Mouse (Mus musculus) forebrain, embryonic 14.5 days (tissue): Measurements from ENCODE around the gene Sirpa. TPM values are rescaled to one million over a fixed set of nuclear protein-coding genes. Genes with fewer than 3 reads are reported as not detected.

ENCODE experiments used
- ATAC-seq: fragments of 200-750 bp; cut with Nextera tagmentation; 2 replicates; pipeline ENCODE4 v1.8.0; 2017; ENCODE audit warnings: mild to moderate bottlenecking, moderate library complexity
- DNase-seq: peaks from one replicate; pipeline ENCODE4 v3.0.0-alpha.2; 2015; ENCODE audit warnings: low spot score
- H3K27ac ChIP-seq: fragments of 300-500 bp; sonication (generic); 2 replicates; pipeline ENCODE4 v1.5.1; 2014; ENCODE audit warnings: low read depth, mild to moderate bottlenecking, control low read depth, low read length, moderate library complexity
- H3K27me3 ChIP-seq: fragments of 300-500 bp; sonication (generic); replicated peaks from 2 replicates; pipeline ENCODE4 v1.6.1; 2014; ENCODE audit warnings: low read length, control low read depth, mixed read lengths; ENCODE audit not compliant: control insufficient read depth, insufficient read depth
- H3K36me3 ChIP-seq: fragments of 300-500 bp; sonication (generic); 2 replicates; pipeline ENCODE4 v1.6.1; 2014; ENCODE audit warnings: low read length, control low read depth; ENCODE audit not compliant: control insufficient read depth, insufficient read depth
- H3K4me1 ChIP-seq: fragments of 300-500 bp; sonication (generic); 2 replicates; pipeline ENCODE4 v1.6.1; 2014; ENCODE audit warnings: antibody characterized with exemption, low read length, control low read depth; ENCODE audit not compliant: control insufficient read depth, insufficient read depth
- H3K4me2 ChIP-seq: fragments of 300-500 bp; sonication (generic); 2 replicates; pipeline ENCODE4 v1.6.1; 2014; ENCODE audit warnings: mild to moderate bottlenecking, control low read depth, low read length
- H3K4me3 ChIP-seq: fragments of 300-500 bp; sonication (generic); 2 replicates; pipeline ENCODE4 v1.5.1; 2014; ENCODE audit warnings: low read depth, low read length, control low read depth
- H3K9ac ChIP-seq: fragments of 300-500 bp; sonication (generic); 2 replicates; pipeline ENCODE4 v1.6.1; 2014; ENCODE audit warnings: mild to moderate bottlenecking, low read length, control low read depth, moderate library complexity
- H3K9me3 ChIP-seq: fragments of 300-500 bp; sonication (generic); replicated peaks from 2 replicates; pipeline ENCODE4 v1.6.1; 2016; ENCODE audit warnings: low read length, control low read depth, mixed read lengths; ENCODE audit not compliant: control insufficient read depth
- WGBS: fragments of 180-500 bp; shearing (Covaris S2); extraction: QIAGEN DNeasy Blood & Tissue Kit; methylation state at CpG from one replicate; pipeline ENCODE4 v1.1.7; 2014; 5-methylcytosine and 5-hydroxymethylcytosine counted together
- polyA plus RNA-seq: library from polyadenylated mRNA; unstranded; fragments of >200 nt; fragmentation: Nextera tagmentation; extraction: Ambion mirVana; gene quantifications from 2 replicates; pipeline ENCODE4 v1.2.1, GENCODE M21; 2014

Sirpa gene
- polyA plus RNA-seq, 1 experiment from 2014 or later: 24.8 TPM

- no peaks in the 10 kb centered on the region for H3K27me3 ChIP-seq
- no peak overlapping the region for H3K27ac ChIP-seq
- DNase-seq: no peak
- ATAC-seq: no peak
- H3K9ac ChIP-seq: no peak overlapping the region
- H3K4me1 ChIP-seq: peaks cover 21% of the 10 kb centered on the region
- no peaks in the 10 kb centered on the region for H3K9me3 ChIP-seq
- peak overlapping the region; percentile 94; the same call in 1 of the 2 replicates for H3K4me2 ChIP-seq
- H3K4me3 ChIP-seq: no peak overlapping the region
- WGBS: 58% methylated on average over 4 of the region's 4 CpGs
- H3K36me3 ChIP-seq: no peaks in the 10 kb centered on the region
Measured at GRCm38 (mm10) chr2:129591897-129592296, 738 bp upstream of the Sirpa start.

- H3K9ac ChIP-seq: peak overlapping the region; percentile 89
- peak; percentile 84 for ATAC-seq
- peaks cover 24% of the 10 kb centered on the region for H3K4me1 ChIP-seq
- H3K36me3 ChIP-seq: no peaks in the 10 kb centered on the region
- DNase-seq: peak; percentile 85
- no peaks in the 10 kb centered on the region for H3K9me3 ChIP-seq
- WGBS: under 1% methylated on average over 54 of the region's 77 CpGs
- peak overlapping the region; percentile 92 for H3K27ac ChIP-seq
- peak overlapping the region; percentile 94 for H3K4me2 ChIP-seq
- H3K4me3 ChIP-seq: peak overlapping the region; percentile 67
- H3K27me3 ChIP-seq: no peaks in the 10 kb centered on the region
Measured at GRCm38 (mm10) chr2:129593141-129593875, 673 bp downstream of the Sirpa start.

DNA sequence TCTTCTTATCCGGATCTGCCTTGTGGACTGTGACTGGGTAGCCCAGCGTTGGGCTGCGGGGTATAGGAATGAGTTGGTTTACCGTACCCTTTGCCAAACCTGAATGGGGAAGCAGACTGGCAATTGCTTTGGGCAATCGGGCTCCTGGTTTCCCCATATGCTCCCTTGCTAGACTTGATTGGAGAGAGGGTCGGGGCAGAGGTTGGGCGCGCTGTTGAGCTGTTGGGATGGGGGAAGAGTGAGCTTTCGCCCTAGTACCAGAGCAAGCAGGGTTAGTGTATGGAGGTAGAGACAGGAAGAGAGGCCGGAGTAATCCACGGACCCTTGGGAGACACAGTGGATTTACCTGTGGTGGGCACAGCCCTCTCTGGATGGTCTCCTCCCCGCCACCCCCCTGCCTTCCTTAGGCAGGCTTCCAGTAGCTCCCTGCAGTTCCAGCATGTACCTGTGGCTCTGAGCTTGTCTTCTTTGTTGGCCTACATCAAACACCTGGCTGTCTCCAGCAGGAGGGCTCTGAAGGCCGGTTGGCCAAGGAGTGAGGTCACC, 1.3 kb downstream of the Sirpa start:
- 7% methylated on average over 13 of the region's 13 CpGs for WGBS
- H3K4me2 ChIP-seq: peak overlapping the region; percentile 94
- DNase-seq: peak; percentile 40
- peaks cover 24% of the 10 kb centered on the region for H3K4me1 ChIP-seq
- H3K9me3 ChIP-seq: no peaks in the 10 kb centered on the region
- no peaks in the 10 kb centered on the region for H3K27me3 ChIP-seq
- peak overlapping the region; percentile 89 for H3K9ac ChIP-seq
- ATAC-seq: peak; percentile 30
- H3K27ac ChIP-seq: peak overlapping the region; percentile 92; the same call in 1 of the 2 replicates
- no peaks in the 10 kb centered on the region for H3K36me3 ChIP-seq
- peak overlapping the region; percentile 67 for H3K4me3 ChIP-seq

DNA sequence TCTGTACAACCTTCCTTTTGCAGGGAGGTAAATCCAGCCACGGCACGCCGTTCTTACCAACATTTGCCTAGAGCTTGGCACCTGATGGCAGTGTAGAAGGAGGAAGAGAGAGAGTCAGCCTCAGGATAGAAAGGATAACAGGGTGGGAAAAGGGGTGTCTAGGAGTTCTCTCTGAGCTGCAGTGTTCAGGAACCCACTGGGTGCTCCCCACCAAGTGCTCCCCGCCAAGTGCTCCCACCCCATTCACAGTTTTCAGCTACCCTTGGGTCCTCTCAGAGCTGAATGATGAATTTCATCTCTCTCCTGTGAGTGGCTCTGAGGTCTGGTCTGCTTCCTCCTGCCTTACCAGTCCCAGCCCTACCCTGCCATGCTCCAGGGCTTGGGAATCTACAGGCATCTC, 1.9 kb downstream of the Sirpa start:
- peak overlapping the region; percentile 67 for H3K4me3 ChIP-seq
- H3K27ac ChIP-seq: no peak overlapping the region
- peaks cover 24% of the 10 kb centered on the region for H3K4me1 ChIP-seq
- H3K36me3 ChIP-seq: no peaks in the 10 kb centered on the region
- H3K4me2 ChIP-seq: peak overlapping the region; percentile 94
- H3K27me3 ChIP-seq: no peaks in the 10 kb centered on the region
- 63% methylated on average over 4 of the region's 4 CpGs for WGBS
- H3K9me3 ChIP-seq: no peaks in the 10 kb centered on the region
- DNase-seq (no peak), ATAC-seq (no peak)
- peak overlapping the region; percentile 89; the same call in 1 of the 2 replicates for H3K9ac ChIP-seq

- Histone ChIP-seq H3K36me3 (no peaks in the 10 kb centered on the region), H3K27ac (no peak overlapping the region), H3K27me3 (no peaks in the 10 kb centered on the region), H3K4me1 (peaks cover 24% of the 10 kb centered on the region), H3K4me3 (no peak overlapping the region), H3K9ac (no peak overlapping the region), H3K9me3 (no peaks in the 10 kb centered on the region), H3K4me2 (peak overlapping the region; percentile 1; the same call in 1 of the 2 replicates)
- 78% methylated on average over 4 of the region's 4 CpGs for WGBS
- no peak for ATAC-seq
- DNase-seq: no peak
Measured at GRCm38 (mm10) chr2:129595206-129595605, 2.6 kb downstream of the Sirpa start.

DNA sequence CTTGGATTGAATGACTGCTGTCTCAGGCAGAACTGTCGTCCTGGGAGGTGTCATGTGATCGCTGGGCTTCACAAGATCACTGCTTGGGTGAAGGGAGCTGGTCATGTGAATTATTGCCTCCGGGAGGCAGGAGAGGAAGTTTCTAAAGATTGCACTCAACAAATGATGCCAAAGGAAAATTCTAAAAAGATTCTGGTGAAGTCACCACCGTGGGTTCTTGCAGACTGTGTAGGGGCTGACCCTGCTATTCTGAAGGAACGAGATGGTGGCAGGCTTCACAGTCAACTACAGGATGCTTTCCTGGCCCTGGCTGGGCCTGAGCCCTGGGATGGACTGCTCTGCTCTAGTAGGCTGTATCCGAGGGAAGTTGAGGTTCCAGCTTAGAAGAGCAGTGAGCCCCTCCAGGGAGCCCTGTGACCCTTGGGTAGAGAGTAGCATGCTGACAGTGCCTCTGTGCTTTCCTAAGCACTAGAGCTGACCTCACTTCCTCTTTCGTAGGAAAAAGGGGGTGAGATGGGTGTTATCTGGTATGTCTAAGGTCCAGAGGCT, 3.1 kb downstream of the Sirpa start:
- WGBS: 71% methylated on average over 7 of the region's 7 CpGs
- H3K27ac ChIP-seq: no peak overlapping the region
- DNase-seq (no peak), ATAC-seq (no peak)
- no peaks in the 10 kb centered on the region for H3K36me3 ChIP-seq
- H3K4me1 ChIP-seq: peaks cover 24% of the 10 kb centered on the region
- no peaks in the 10 kb centered on the region for H3K27me3 ChIP-seq
- no peaks in the 10 kb centered on the region for H3K9me3 ChIP-seq
- H3K9ac ChIP-seq: no peak overlapping the region
- H3K4me3 ChIP-seq: no peak overlapping the region
- 0 out of 2 replicates have a peak overlapping the region, but pooled peaks have one; percentile 1 for H3K4me2 ChIP-seq

DNA sequence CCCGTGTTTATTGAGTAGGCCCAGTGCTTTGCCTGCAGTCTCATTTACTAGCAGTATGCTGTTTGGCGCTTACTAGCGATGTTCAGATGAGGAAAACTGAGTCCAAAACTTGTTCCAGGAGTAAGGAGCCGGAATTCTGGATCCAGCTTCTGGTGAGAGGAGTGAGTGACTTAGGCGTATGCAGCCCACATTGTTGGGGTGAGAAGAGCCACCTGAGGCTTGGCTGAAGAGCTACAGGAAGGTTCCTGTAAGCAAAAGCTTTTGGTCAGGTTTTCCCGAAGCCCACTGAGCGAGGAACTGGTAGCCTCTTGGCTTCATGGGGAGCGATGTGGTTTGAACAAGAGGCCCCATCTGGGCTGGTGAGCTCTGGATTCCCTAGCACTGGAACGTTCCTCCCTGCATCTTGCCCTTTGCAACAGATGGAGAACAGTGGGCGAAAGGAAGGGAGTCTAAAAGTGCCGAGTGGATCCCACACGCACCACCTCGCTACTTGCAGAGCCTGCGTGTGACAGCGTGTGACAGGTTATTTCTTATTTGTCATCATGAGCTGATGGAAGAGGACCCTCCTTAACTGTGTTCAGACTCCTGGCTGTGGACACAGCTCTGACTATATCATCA, 4.0 kb downstream of the Sirpa start:
- Histone ChIP-seq H3K27ac (no peak overlapping the region), H3K36me3 (no peaks in the 10 kb centered on the region), H3K4me3 (no peak overlapping the region), H3K27me3 (no peaks in the 10 kb centered on the region), H3K4me2 (no peak overlapping the region), H3K4me1 (peaks cover 24% of the 10 kb centered on the region), H3K9ac (no peak overlapping the region), H3K9me3 (no peaks in the 10 kb centered on the region)
- DNase-seq (no peak), ATAC-seq (no peak)
- 90% methylated on average over 15 of the region's 15 CpGs for WGBS

- H3K9ac ChIP-seq: no peak overlapping the region
- WGBS: 19% methylated on average over 1 of the region's 1 CpGs
- no peaks in the 10 kb centered on the region for H3K27me3 ChIP-seq
- H3K4me2 ChIP-seq: no peak overlapping the region
- H3K4me3 ChIP-seq: no peak overlapping the region
- H3K27ac ChIP-seq: no peak overlapping the region
- no peaks in the 10 kb centered on the region for H3K36me3 ChIP-seq
- DNase-seq (no peak), ATAC-seq (no peak)
- H3K4me1 ChIP-seq: peaks cover 15% of the 10 kb centered on the region
- no peaks in the 10 kb centered on the region for H3K9me3 ChIP-seq
Measured at GRCm38 (mm10) chr2:129597581-129597980, 4.9 kb downstream of the Sirpa start.
